Mouse (Mus musculus) activated CD4-positive, CD25-positive, alpha-beta regulatory T cell, adult 9 weeks (primary cell): ENCODE results near the gene Ankrd65. TPM values are rescaled to one million over a fixed set of nuclear protein-coding genes. Genes with fewer than 3 reads are reported as not detected.

ENCODE experiments used
- polyA plus RNA-seq: library from polyadenylated mRNA; unstranded; fragments of 100-300 nt; shearing (Covaris generic); gene quantifications from one replicate; pipeline ENCODE4 v1.2.1, GENCODE M21; 2017

The Ankrd65 gene
- not detected for polyA plus RNA-seq

DNA sequence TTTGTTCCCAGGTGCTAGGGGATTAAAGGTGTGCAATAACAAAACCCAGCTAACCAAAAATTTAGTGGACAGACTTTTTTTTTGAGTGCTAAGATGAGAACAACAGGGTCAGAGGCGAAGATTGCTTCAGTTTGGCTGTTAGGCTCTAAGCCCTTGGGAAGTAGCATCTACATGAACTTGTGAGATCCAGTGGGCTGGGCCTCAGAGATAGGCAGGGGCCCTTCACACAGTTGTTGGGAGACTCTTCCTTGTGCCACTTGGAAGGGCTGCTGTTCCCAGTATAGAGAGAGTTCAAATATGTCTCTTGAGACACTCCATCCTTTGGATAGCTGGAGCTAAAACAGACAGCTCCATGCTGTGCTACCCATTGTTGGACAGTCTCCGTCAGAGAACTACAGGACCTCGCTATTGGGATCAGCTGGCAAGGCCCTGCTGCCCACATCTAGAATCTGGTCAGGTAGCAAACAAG is at the start of gene Ankrd65:
TSS of gene Ankrd65 (plus strand) at position 419 of the 469 bp plus-strand sequence.

GRCm38 (mm10) chr4:155760613-155761355 is 29.5 kb upstream of the Ankrd65 start, which contains the start of gene Atad3a:
Atad3a (minus strand) TSS chr4:155761093.

GRCm38 (mm10) chr4:155774280-155774754 is 15.9 kb upstream of the Ankrd65 start, which contains the start of gene Vwa1:
Vwa1 (minus strand) TSS chr4:155774698.

GRCm38 (mm10) chr4:155785819-155786218 is 4.4 kb upstream of the Ankrd65 start, which contains the start of gene Tmem88b:
Tmem88b (minus strand) TSS chr4:155785874.

GRCm38 (mm10) chr4:155802741-155803339 is 12.6 kb downstream of the Ankrd65 start, which contains the start of gene Mrpl20:
Mrpl20 (plus strand) TSS chr4:155802878.

GRCm38 (mm10) chr4:155811929-155812664 is 21.9 kb downstream of the Ankrd65 start, which contains the start of gene Ccnl2:
Ccnl2 (plus strand) TSS chr4:155812489.

DNA sequence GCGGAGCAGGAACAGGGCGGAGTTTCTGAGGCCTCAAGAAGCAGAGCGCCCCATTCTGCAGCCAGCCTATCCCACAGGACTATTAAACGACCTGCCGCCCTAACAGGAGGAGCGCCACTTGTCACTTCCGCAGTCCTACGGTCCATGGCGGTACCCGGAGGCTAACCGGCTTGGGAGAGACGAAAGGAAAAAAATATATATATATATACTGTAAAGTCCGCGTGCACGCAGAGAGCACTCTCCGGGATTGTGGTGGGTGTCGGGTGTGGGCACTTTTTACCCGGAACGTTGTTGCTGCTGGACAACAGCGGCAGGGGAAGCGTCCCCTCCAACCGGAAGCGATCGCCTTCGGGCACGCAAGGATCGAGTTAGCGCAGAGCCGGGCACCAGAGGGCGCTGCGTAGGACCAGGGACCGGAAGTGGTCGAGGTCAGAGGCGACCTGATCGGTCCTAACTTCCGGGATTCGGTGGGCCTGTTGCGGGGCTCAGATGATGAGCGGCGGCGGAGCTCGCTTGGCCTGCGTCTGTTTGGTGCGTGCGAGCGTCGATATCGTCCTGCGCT is 41.0 kb downstream of the Ankrd65 start, which contains the start of gene Aurkaip1:
TSS of gene Aurkaip1 (plus strand) at position 68 of the 562 bp plus-strand sequence.

GRCm38 (mm10) chr4:155839483-155839910 is 49.3 kb downstream of the Ankrd65 start, which contains the start of gene Mxra8:
Mxra8 (plus strand) TSS chr4:155839680.

GRCm38 (mm10) chr4:155846871-155847578 is 56.8 kb downstream of the Ankrd65 start, which contains the start of gene Dvl1:
Dvl1 (plus strand) TSS chr4:155847402.

Other genes starting within 250 kb of the Ankrd65 start
- 138 TPM for gene Nadk, start 228.1 kb upstream of the Ankrd65 start, polyA plus RNA-seq
- gene Slc35e2, start 189.0 kb upstream of the Ankrd65 start, polyA plus RNA-seq: 13.5 TPM
- gene Cdk11b, start 165.6 kb upstream of the Ankrd65 start, polyA plus RNA-seq: 120 TPM
- 1.9 TPM for gene Gm10563, start 145.0 kb upstream of the Ankrd65 start, polyA plus RNA-seq
- 0.54 TPM for gene Mmp23, start 137.1 kb upstream of the Ankrd65 start, polyA plus RNA-seq
- gene Mib2, start 121.2 kb upstream of the Ankrd65 start, polyA plus RNA-seq: 42.3 TPM
- 0.72 TPM for gene Fndc10, start 96.1 kb upstream of the Ankrd65 start, polyA plus RNA-seq
- gene Ssu72, start 85.6 kb upstream of the Ankrd65 start, polyA plus RNA-seq: 160 TPM
- gene Tmem240, start 55.6 kb upstream of the Ankrd65 start, polyA plus RNA-seq: 0.24 TPM
- 38.3 TPM for gene Atad3a, start 29.3 kb upstream of the Ankrd65 start, polyA plus RNA-seq
- not detected for gene Vwa1, start 15.7 kb upstream of the Ankrd65 start, polyA plus RNA-seq
- gene Tmem88b, start 4.6 kb upstream of the Ankrd65 start, polyA plus RNA-seq: not detected
- 138 TPM for gene Mrpl20, start 12.4 kb downstream of the Ankrd65 start, polyA plus RNA-seq
- 168 TPM for gene Ccnl2, start 22.1 kb downstream of the Ankrd65 start, polyA plus RNA-seq
- gene Aurkaip1, start 40.8 kb downstream of the Ankrd65 start, polyA plus RNA-seq: 197 TPM
- gene Mxra8, start 49.2 kb downstream of the Ankrd65 start, polyA plus RNA-seq: 4.0 TPM
- gene Dvl1, start 57.0 kb downstream of the Ankrd65 start, polyA plus RNA-seq: 2.8 TPM
- 0.92 TPM for gene Tas1r3, start 72.9 kb downstream of the Ankrd65 start, polyA plus RNA-seq
- 20.4 TPM for gene Cptp, start 79.0 kb downstream of the Ankrd65 start, polyA plus RNA-seq
- gene Ints11, start 79.1 kb downstream of the Ankrd65 start, polyA plus RNA-seq: 92.1 TPM
- 32.6 TPM for gene Pusl1, start 101.3 kb downstream of the Ankrd65 start, polyA plus RNA-seq
- 7.8 TPM for gene Acap3, start 101.4 kb downstream of the Ankrd65 start, polyA plus RNA-seq
- 15.3 TPM for gene Ube2j2, start 153.4 kb downstream of the Ankrd65 start, polyA plus RNA-seq
- 24.3 TPM for gene C1qtnf12, start 171.9 kb downstream of the Ankrd65 start, polyA plus RNA-seq
- gene B3galt6, start 202.2 kb downstream of the Ankrd65 start, polyA plus RNA-seq: 1.3 TPM
- gene Sdf4, start 202.4 kb downstream of the Ankrd65 start, polyA plus RNA-seq: 591 TPM
- gene Tnfrsf4, start 223.4 kb downstream of the Ankrd65 start, polyA plus RNA-seq: 998 TPM
- 855 TPM for gene Tnfrsf18, start 235.7 kb downstream of the Ankrd65 start, polyA plus RNA-seq